Mouse (Mus musculus) limb, embryonic 13.5 days (tissue): ENCODE data around the gene Gpx8. TPM values are rescaled to one million over a fixed set of nuclear protein-coding genes. Genes with fewer than 3 reads are reported as not detected.
"Not testable (repeated sequence)": the region's sequence is repeated elsewhere in the genome, so short reads cannot be mapped to it uniquely, and the experiment has no call there.

Experiments used
- ATAC-seq: fragments of 200-750 bp; cut with Nextera tagmentation; 2 replicates; pipeline ENCODE4 v1.8.0; 2017; ENCODE audit warnings: low read depth, moderate number of reproducible peaks, moderate TSS enrichment; ENCODE audit not compliant: low FRiP score
- H3K27ac ChIP-seq: fragments of 300-500 bp; sonication (generic); 2 replicates; pipeline ENCODE4 v1.5.1; 2015; ENCODE audit warnings: inconsistent platforms, mild to moderate bottlenecking, moderate library complexity
- H3K27me3 ChIP-seq: fragments of 300-500 bp; sonication (generic); 2 replicates; pipeline ENCODE4 v1.6.1; 2015; ENCODE audit warnings: mild to moderate bottlenecking, inconsistent platforms
- H3K36me3 ChIP-seq: fragments of 300-500 bp; sonication (generic); 2 replicates; pipeline ENCODE4 v1.6.1; 2015; ENCODE audit warnings: inconsistent platforms, mild to moderate bottlenecking, moderate library complexity
- H3K4me1 ChIP-seq: fragments of 300-500 bp; sonication (generic); 2 replicates; pipeline ENCODE4 v1.6.1; 2015; ENCODE audit warnings: inconsistent platforms
- H3K4me2 ChIP-seq: fragments of 300-500 bp; sonication (generic); replicated peaks from 2 replicates; pipeline ENCODE4 v1.6.1; 2015; ENCODE audit warnings: inconsistent platforms, mild to moderate bottlenecking, moderate library complexity
- H3K4me3 ChIP-seq: fragments of 300-500 bp; sonication (generic); 2 replicates; pipeline ENCODE4 v1.5.1; 2015; ENCODE audit warnings: moderate library complexity, mild to moderate bottlenecking, inconsistent platforms
- H3K9ac ChIP-seq: fragments of 300-500 bp; sonication (generic); 2 replicates; pipeline ENCODE4 v1.6.1; 2015; ENCODE audit warnings: mild to moderate bottlenecking, inconsistent platforms
- H3K9me3 ChIP-seq: fragments of 300-500 bp; sonication (generic); 2 replicates; pipeline ENCODE4 v1.6.1; 2016; ENCODE audit warnings: inconsistent platforms
- WGBS: fragments of 180-500 bp; shearing (Covaris S2); methylation state at CpG from one replicate; pipeline ENCODE4 v1.1.7; 2015; 5-methylcytosine and 5-hydroxymethylcytosine counted together
- polyA plus RNA-seq: library from polyadenylated mRNA; unstranded; fragments of >200 nt; fragmentation: Nextera tagmentation; extraction: Ambion mirVana; gene quantifications from 2 replicates; pipeline ENCODE4 v1.2.1, GENCODE M21; 2015

Gpx8 gene
- polyA plus RNA-seq, 1 experiment from 2014 or later: 206 TPM

GRCm38 (mm10) chr13:113021521-113021920 is 24.7 kb downstream of the Gpx8 start:
- Histone ChIP-seq H3K36me3 (no peaks in the 10 kb centered on the region), H3K27me3 (0 out of 2 replicates have a peak, but pooled peaks cover 3% of the 10 kb centered on the region), H3K4me2 (no peak overlapping the region), H3K4me1 (no peaks in the 10 kb centered on the region), H3K27ac (no peak overlapping the region), H3K9ac (no peak overlapping the region), H3K9me3 (no peaks in the 10 kb centered on the region), H3K4me3 (no peak overlapping the region)
- 88% methylated on average over 2 of the region's 2 CpGs for WGBS
- no peak for ATAC-seq

GRCm38 (mm10) chr13:113013174-113013953 is 32.8 kb downstream of the Gpx8 start:
- not testable (repeated sequence) for H3K27me3 ChIP-seq, H3K27ac ChIP-seq, H3K36me3 ChIP-seq, H3K9ac ChIP-seq, H3K9me3 ChIP-seq, H3K4me1 ChIP-seq, ATAC-seq
- Histone ChIP-seq H3K4me3 (peak overlapping the region; percentile 29), H3K4me2 (peak overlapping the region; percentile 53)
- WGBS: 39% methylated on average over 19 of the region's 20 CpGs

- Histone ChIP-seq H3K36me3 (no peaks in the 10 kb centered on the region), H3K9ac (no peak overlapping the region), H3K4me2 (peak overlapping the region; percentile 53; the same call in 1 of the 2 replicates), H3K27ac (no peak overlapping the region), H3K4me3 (no peak overlapping the region), H3K9me3 (no peaks in the 10 kb centered on the region), H3K4me1 (no peaks in the 10 kb centered on the region), H3K27me3 (no peaks in the 10 kb centered on the region)
- ATAC-seq: no peak
- WGBS: 76% methylated on average over 6 of the region's 6 CpGs
These were observed 33.5 kb downstream of the Gpx8 start for GRCm38 (mm10) chr13:113012683-113013082.

- Histone ChIP-seq H3K9me3 (no peaks in the 10 kb centered on the region), H3K4me3 (no peak overlapping the region), H3K4me2 (no peak overlapping the region), H3K27ac (no peak overlapping the region), H3K4me1 (peaks cover 15% of the 10 kb centered on the region), H3K36me3 (no peaks in the 10 kb centered on the region), H3K9ac (no peak overlapping the region), H3K27me3 (peaks cover 54% of the 10 kb centered on the region)
- no peak for ATAC-seq
- WGBS: 63% methylated on average over 9 of the region's 9 CpGs
These were observed 45.5 kb downstream of the Gpx8 start for GRCm38 (mm10) chr13:113000576-113001318.

GRCm38 (mm10) chr13:113000090-113000489 is 46.1 kb downstream of the Gpx8 start:
- Histone ChIP-seq H3K27me3 (peaks cover 60% of the 10 kb centered on the region), H3K9ac (no peak overlapping the region), H3K27ac (no peak overlapping the region), H3K4me2 (no peak overlapping the region), H3K4me3 (no peak overlapping the region), H3K36me3 (no peaks in the 10 kb centered on the region), H3K4me1 (peaks cover 15% of the 10 kb centered on the region), H3K9me3 (no peaks in the 10 kb centered on the region)
- no peak for ATAC-seq
- 75% methylated on average over 3 of the region's 3 CpGs for WGBS

GRCm38 (mm10) chr13:112998427-112999201 is 47.6 kb downstream of the Gpx8 start:
- Histone ChIP-seq H3K4me1 (peaks cover 24% of the 10 kb centered on the region), H3K36me3 (no peaks in the 10 kb centered on the region), H3K27ac (no peak overlapping the region), H3K4me3 (peak overlapping the region; percentile 49), H3K27me3 (peaks cover 75% of the 10 kb centered on the region), H3K9me3 (no peaks in the 10 kb centered on the region), H3K9ac (peak overlapping the region; percentile 67), H3K4me2 (peak overlapping the region; percentile 95)
- WGBS: under 1% methylated on average over 46 of the region's 46 CpGs
- ATAC-seq: peak; percentile 42; the same call in 1 of the 2 replicates

- H3K27me3 ChIP-seq: peaks cover 86% of the 10 kb centered on the region
- peaks cover 28% of the 10 kb centered on the region for H3K4me1 ChIP-seq
- H3K27ac ChIP-seq: no peak overlapping the region
- no peaks in the 10 kb centered on the region for H3K36me3 ChIP-seq
- ATAC-seq: no peak
- H3K9ac ChIP-seq: no peak overlapping the region
- no peak overlapping the region for H3K4me2 ChIP-seq
- no peaks in the 10 kb centered on the region for H3K9me3 ChIP-seq
- 69% methylated on average over 6 of the region's 6 CpGs for WGBS
- no peak overlapping the region for H3K4me3 ChIP-seq
These were observed 48.8 kb downstream of the Gpx8 start for GRCm38 (mm10) chr13:112997369-112997768.

GRCm38 (mm10) chr13:112996407-112996806 is 49.8 kb downstream of the Gpx8 start:
- peaks cover 93% of the 10 kb centered on the region for H3K27me3 ChIP-seq
- WGBS: 52% methylated on average over 4 of the region's 4 CpGs
- no peak for ATAC-seq

GRCm38 (mm10) chr13:112994191-112994590 is 52.0 kb downstream of the Gpx8 start:
- H3K36me3 ChIP-seq: no peaks in the 10 kb centered on the region
- H3K4me2 ChIP-seq: peak overlapping the region; percentile 78
- H3K4me1 ChIP-seq: peaks cover 40% of the 10 kb centered on the region
- H3K4me3 ChIP-seq: peak overlapping the region; percentile 46
- 2% methylated on average over 25 of the region's 25 CpGs for WGBS
- 0 out of 2 replicates have a peak, but pooled peaks have one; percentile 26 for ATAC-seq
- H3K9ac ChIP-seq: peak overlapping the region; percentile 48
- H3K9me3 ChIP-seq: no peaks in the 10 kb centered on the region
- peaks cover 95% of the 10 kb centered on the region for H3K27me3 ChIP-seq
- no peak overlapping the region for H3K27ac ChIP-seq

More at GRCm38 (mm10) chr13:112996407-112996806, 49.8 kb downstream of the Gpx8 start:
- H3K27ac ChIP-seq: no peak overlapping the region
- H3K9me3 ChIP-seq: no peaks in the 10 kb centered on the region
- H3K4me1 ChIP-seq: peaks cover 28% of the 10 kb centered on the region
- H3K9ac ChIP-seq: no peak overlapping the region
- no peaks in the 10 kb centered on the region for H3K36me3 ChIP-seq
- no peak overlapping the region for H3K4me2 ChIP-seq
- H3K4me3 ChIP-seq: no peak overlapping the region

- peak within 1 kb of the TSS; percentile 78 for H3K4me2 ChIP-seq
- WGBS: under 1% methylated on average over 63 of the region's 63 CpGs
- ATAC-seq: no peak
These were observed 52.6 kb downstream of the Gpx8 start, which contains the start of gene Mcidas for GRCm38 (mm10) chr13:112993531-112994152. TSS of gene Mcidas (plus strand) at chr13:112993845.

More at GRCm38 (mm10) chr13:112993531-112994152, 52.6 kb downstream of the Gpx8 start, which contains the start of gene Mcidas:
- Histone ChIP-seq H3K36me3 (no peaks in the 10 kb centered on the region), H3K9ac (peak within 1 kb of the TSS; percentile 48), H3K27me3 (peaks cover 95% of the 10 kb centered on the region), H3K9me3 (no peaks in the 10 kb centered on the region), H3K4me3 (peak within 1 kb of the TSS; percentile 46), H3K4me1 (peaks cover 40% of the 10 kb centered on the region), H3K27ac (no peak within 1 kb of the TSS)
